Mouse (Mus musculus): ENCODE results near the gene Rps29. TPM values are rescaled to one million over a fixed set of nuclear protein-coding genes. Genes with fewer than 3 reads are reported as not detected.

The Rps29 gene
- polyA plus RNA-seq, 1 experiment from 2014 or later: 1,386 TPM

Small RNA genes lying within 50 kb of the gene (microRNA-seq; reads per million reads assigned to microRNA genes)
- not detected for gene Gm47287
- gene Gm47295: 0.90 reads per million

Other genes with a start within 250 kb of the Rps29 start
- gene Lrr1, start 9.6 kb upstream of the Rps29 start, polyA plus RNA-seq (2016; fragmentation: Nextera tagmentation; extraction: Ambion mirVana): 37.1 and 41.2 TPM in 2 replicates
- 567 and 576 TPM in 2 replicates for gene Rpl36al, start 24.9 kb upstream of the Rps29 start, polyA plus RNA-seq (2016; fragmentation: Nextera tagmentation; extraction: Ambion mirVana)
- 28.3 and 30.9 TPM in 2 replicates for gene Mgat2, start 25.0 kb upstream of the Rps29 start, polyA plus RNA-seq (2016; fragmentation: Nextera tagmentation; extraction: Ambion mirVana)
- 62.2 and 67.8 TPM in 2 replicates for gene Gm49383, start 37.9 kb upstream of the Rps29 start, polyA plus RNA-seq (2016; fragmentation: Nextera tagmentation; extraction: Ambion mirVana)
- gene Dnaaf2, start 39.2 kb upstream of the Rps29 start, polyA plus RNA-seq (2016; fragmentation: Nextera tagmentation; extraction: Ambion mirVana): 16.3 and 19.0 TPM in 2 replicates
- 51.8 and 59.4 TPM in 2 replicates for gene Gm49384, start 45.1 kb upstream of the Rps29 start, polyA plus RNA-seq (2016; fragmentation: Nextera tagmentation; extraction: Ambion mirVana)
- gene Pole2, start 69.0 kb upstream of the Rps29 start, polyA plus RNA-seq (2016; fragmentation: Nextera tagmentation; extraction: Ambion mirVana): 37.5 and 38.2 TPM in 2 replicates
- 2.6 and 3.3 TPM in 2 replicates for gene Klhdc1, start 82.0 kb upstream of the Rps29 start, polyA plus RNA-seq (2016; fragmentation: Nextera tagmentation; extraction: Ambion mirVana)
- 198 and 202 TPM in 2 replicates for gene Klhdc2, start 137.5 kb upstream of the Rps29 start, polyA plus RNA-seq (2016; fragmentation: Nextera tagmentation; extraction: Ambion mirVana)
- gene Nemf, start 198.0 kb upstream of the Rps29 start, polyA plus RNA-seq (2016; fragmentation: Nextera tagmentation; extraction: Ambion mirVana): 95.2 and 97.8 TPM in 2 replicates
- 32.6 and 33.5 TPM in 2 replicates for gene Arf6, start 213.0 kb upstream of the Rps29 start, polyA plus RNA-seq (2016; fragmentation: Nextera tagmentation; extraction: Ambion mirVana)
- 0.84 and 1.2 TPM in 2 replicates for gene Gm9887, start 213.3 kb upstream of the Rps29 start, polyA plus RNA-seq (2016; fragmentation: Nextera tagmentation; extraction: Ambion mirVana)

Data from forebrain, embryonic 10.5 days (tissue).